Mouse (Mus musculus) embryonic facial prominence, embryonic 13.5 days (tissue): ENCODE data around the gene Prkcg. TPM values are rescaled to one million over a fixed set of nuclear protein-coding genes. Genes with fewer than 3 reads are reported as not detected.

Source experiments
- ATAC-seq: fragments of 200-750 bp; cut with Nextera tagmentation; 2 replicates; pipeline ENCODE4 v1.8.0; 2017; ENCODE audit warnings: low read depth; ENCODE audit not compliant: insufficient number of reproducible peaks, insufficient read depth, low FRiP score, low TSS enrichment
- H3K27ac ChIP-seq: fragments of 300-500 bp; sonication (generic); 2 replicates; pipeline ENCODE4 v1.5.1; 2015; ENCODE audit warnings: moderate library complexity, mild to moderate bottlenecking, inconsistent platforms
- H3K27me3 ChIP-seq: fragments of 300-500 bp; sonication (generic); 2 replicates; pipeline ENCODE4 v1.6.1; 2015; ENCODE audit warnings: mild to moderate bottlenecking, inconsistent platforms
- H3K36me3 ChIP-seq: fragments of 300-500 bp; sonication (generic); 2 replicates; pipeline ENCODE4 v1.6.1; 2015; ENCODE audit warnings: mild to moderate bottlenecking, inconsistent platforms
- H3K4me1 ChIP-seq: fragments of 300-500 bp; sonication (generic); 2 replicates; pipeline ENCODE4 v1.6.1; 2015; ENCODE audit warnings: inconsistent platforms
- H3K4me2 ChIP-seq: fragments of 300-500 bp; sonication (generic); 2 replicates; pipeline ENCODE4 v1.6.1; 2015; ENCODE audit warnings: moderate library complexity, mild to moderate bottlenecking, inconsistent platforms
- H3K4me3 ChIP-seq: fragments of 300-500 bp; sonication (generic); 2 replicates; pipeline ENCODE4 v1.5.1; 2015; ENCODE audit warnings: mild to moderate bottlenecking, inconsistent platforms
- H3K9ac ChIP-seq: fragments of 300-500 bp; sonication (generic); 2 replicates; pipeline ENCODE4 v1.6.1; 2015; ENCODE audit warnings: mild to moderate bottlenecking, inconsistent platforms
- H3K9me3 ChIP-seq: fragments of 300-500 bp; sonication (generic); 2 replicates; pipeline ENCODE4 v1.6.1; 2016; ENCODE audit warnings: inconsistent platforms
- WGBS: fragments of 180-500 bp; shearing (Covaris S2); methylation state at CpG from one replicate; pipeline ENCODE4 v1.1.7; 2015; ENCODE audit warnings: mixed read lengths; 5-methylcytosine and 5-hydroxymethylcytosine counted together
- polyA plus RNA-seq: library from polyadenylated mRNA; unstranded; fragments of >200 nt; fragmentation: Nextera tagmentation; extraction: Ambion mirVana; gene quantifications from 2 replicates; pipeline ENCODE4 v1.2.1, GENCODE M21; 2015

Prkcg gene
- polyA plus RNA-seq, 1 experiment from 2014 or later = 0.17 TPM

GRCm38 (mm10) chr7:3370407-3370806, 81.4 kb downstream of the Prkcg start:
- no peak overlapping the region for H3K9ac ChIP-seq
- no peak overlapping the region for H3K4me2 ChIP-seq
- peaks cover 14% of the 10 kb centered on the region for H3K36me3 ChIP-seq
- H3K9me3 ChIP-seq = no peaks in the 10 kb centered on the region
- WGBS = 45% methylated on average over 4 of the region's 4 CpGs
- no peak overlapping the region for H3K4me3 ChIP-seq
- no peak for ATAC-seq
- no peak overlapping the region for H3K27ac ChIP-seq
- H3K4me1 ChIP-seq = peaks cover 8% of the 10 kb centered on the region
- H3K27me3 ChIP-seq = peaks cover 24% of the 10 kb centered on the region

- Histone ChIP-seq H3K27me3 (peaks cover 4% of the 10 kb centered on the region; the same call in 1 of the 2 replicates), H3K27ac (no peak overlapping the region), H3K9me3 (no peaks in the 10 kb centered on the region), H3K4me1 (peaks cover 4% of the 10 kb centered on the region), H3K36me3 (no peaks in the 10 kb centered on the region), H3K9ac (no peak overlapping the region), H3K4me3 (no peak overlapping the region), H3K4me2 (no peak overlapping the region)
- no peak for ATAC-seq
- 46% methylated on average over 2 of the region's 2 CpGs for WGBS
These were observed 83.4 kb downstream of the Prkcg start for GRCm38 (mm10) chr7:3372376-3372775.

GRCm38 (mm10) chr7:3373754-3374153, 84.8 kb downstream of the Prkcg start:
- H3K4me2 ChIP-seq = no peak overlapping the region
- ATAC-seq = no peak
- no peaks in the 10 kb centered on the region for H3K36me3 ChIP-seq
- H3K9ac ChIP-seq = no peak overlapping the region
- no peaks in the 10 kb centered on the region for H3K27me3 ChIP-seq
- no peaks in the 10 kb centered on the region for H3K9me3 ChIP-seq
- H3K4me1 ChIP-seq = no peaks in the 10 kb centered on the region
- WGBS = 81% methylated on average over 8 of the region's 8 CpGs
- H3K27ac ChIP-seq = no peak overlapping the region
- no peak overlapping the region for H3K4me3 ChIP-seq

DNA sequence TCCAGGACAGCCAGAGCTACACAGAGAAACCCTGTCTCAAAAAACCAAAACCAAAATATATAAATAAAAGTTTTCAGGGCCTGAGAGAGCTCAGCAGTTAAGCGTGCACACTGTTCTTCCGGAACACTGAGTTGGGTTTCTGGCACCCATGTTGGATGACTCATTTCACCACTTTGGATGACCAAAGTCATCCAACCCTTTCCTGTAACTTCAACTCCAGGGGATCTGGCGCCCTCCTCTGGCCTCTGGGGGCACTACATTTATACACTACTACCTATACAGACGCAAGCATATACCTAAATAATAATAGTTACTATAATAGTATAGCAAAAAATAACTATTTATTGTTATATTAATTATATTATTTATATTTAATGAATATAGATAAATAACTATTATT, 87.9 kb downstream of the Prkcg start:
- Histone ChIP-seq H3K27me3 (no peaks in the 10 kb centered on the region), H3K36me3 (no peaks in the 10 kb centered on the region), H3K4me1 (no peaks in the 10 kb centered on the region), H3K4me3 (no peak overlapping the region), H3K27ac (no peak overlapping the region), H3K9ac (no peak overlapping the region), H3K9me3 (no peaks in the 10 kb centered on the region), H3K4me2 (no peak overlapping the region)
- 54% methylated on average over 4 of the region's 4 CpGs for WGBS
- no peak for ATAC-seq

Other genes starting within 250 kb of the Prkcg start
- 0.07 and 0.35 TPM in 2 replicates for gene AU018091, start 120.0 kb upstream of the Prkcg start, polyA plus RNA-seq
- not detected in 2 replicates for gene Nlrp12, start 39.4 kb upstream of the Prkcg start, polyA plus RNA-seq
- 43.3 and 44.7 TPM in 2 replicates for gene Myadm, start 99 bp upstream of the Prkcg start, polyA plus RNA-seq
- 3.3 and 3.7 TPM in 2 replicates for gene Cacng7, start 43.8 kb downstream of the Prkcg start, polyA plus RNA-seq
- gene Cacng8, start 101.5 kb downstream of the Prkcg start, polyA plus RNA-seq = 5.5 and 7.5 TPM in 2 replicates
- gene Cacng6, start 135.0 kb downstream of the Prkcg start, polyA plus RNA-seq = 0.46 and 0.67 TPM in 2 replicates
- gene Tarm1, start 213.4 kb downstream of the Prkcg start, polyA plus RNA-seq = not detected in 2 replicates